Mouse (Mus musculus): Measurements from ENCODE around the gene Vax1. TPM values are rescaled to one million over a fixed set of nuclear protein-coding genes. Genes with fewer than 3 reads are reported as not detected.
A peak's percentile ranks its signal among the peaks of the same experiment; 100 is the strongest.

The Vax1 gene
- polyA plus RNA-seq, 1 experiment from 2014 or later: not detected

GRCm38 (mm10) chr19:59192491-59192890, 22.6 kb upstream of the Vax1 start:
- no peak overlapping the region for H3K4me2 ChIP-seq
- peaks cover 9% of the 10 kb centered on the region for H3K4me1 ChIP-seq
- 2% methylated on average over 2 of the region's 2 CpGs for WGBS
- H3K27ac ChIP-seq (replicated peaks): no peak overlapping the region
- no peaks in the 10 kb centered on the region for H3K9me3 ChIP-seq
- no peaks in the 10 kb centered on the region for H3K36me3 ChIP-seq
- no peak overlapping the region for H3K9ac ChIP-seq
- no peak for ATAC-seq (ENCODE audit: extremely low read depth, insufficient number of reproducible peaks, low FRiP score, low TSS enrichment)
- H3K4me3 ChIP-seq: no peak overlapping the region
- peaks cover 96% of the 10 kb centered on the region for H3K27me3 ChIP-seq (replicated peaks)

GRCm38 (mm10) chr19:59191123-59191505, 21.3 kb upstream of the Vax1 start:
- Histone ChIP-seq H3K4me1 (peaks cover 9% of the 10 kb centered on the region), H3K9ac (no peak overlapping the region), H3K9me3 (no peaks in the 10 kb centered on the region), H3K27me3 (replicated peaks) (peaks cover 95% of the 10 kb centered on the region), H3K36me3 (no peaks in the 10 kb centered on the region), H3K27ac (replicated peaks) (no peak overlapping the region), H3K4me2 (no peak overlapping the region), H3K4me3 (no peak overlapping the region)
- WGBS: 15% methylated on average over 4 of the region's 4 CpGs
- ATAC-seq (ENCODE audit: extremely low read depth, insufficient number of reproducible peaks, low FRiP score, low TSS enrichment): no peak

DNA sequence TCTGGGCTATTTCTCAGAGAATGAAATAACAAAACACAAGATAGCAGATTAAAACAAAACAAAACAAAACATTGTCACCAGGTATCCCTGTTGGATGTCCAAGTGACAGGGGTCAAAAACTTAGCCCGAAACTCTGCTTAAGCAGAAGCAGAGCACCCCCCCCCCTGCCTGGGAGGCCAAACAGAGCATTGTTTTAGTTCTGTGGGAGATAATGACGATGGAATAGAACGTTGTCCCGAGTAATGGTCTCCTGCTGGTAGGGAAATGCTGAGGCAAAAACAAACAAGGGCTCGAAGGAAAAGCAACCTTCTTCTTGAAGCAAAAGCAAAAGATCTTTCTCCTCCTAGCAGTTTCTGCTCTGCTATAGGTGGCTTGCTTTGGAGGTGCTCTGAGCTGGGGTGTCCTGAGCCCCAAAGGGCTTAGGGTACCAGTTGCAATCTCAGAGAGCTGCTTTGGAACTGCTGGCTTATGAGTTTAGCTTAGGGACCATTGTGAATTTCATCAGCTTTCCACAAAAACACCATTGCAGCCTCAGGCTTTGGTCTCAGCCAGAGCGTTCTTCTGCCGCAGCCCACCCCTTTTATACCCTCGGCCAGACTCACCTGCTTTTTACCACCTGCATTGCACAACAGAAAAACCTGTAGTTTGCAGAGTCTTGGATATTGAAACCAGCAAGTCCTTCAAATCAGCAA, 20.7 kb upstream of the Vax1 start:
- Histone ChIP-seq H3K9ac (no peak overlapping the region), H3K36me3 (no peaks in the 10 kb centered on the region), H3K4me1 (peaks cover 9% of the 10 kb centered on the region), H3K9me3 (no peaks in the 10 kb centered on the region), H3K4me2 (no peak overlapping the region), H3K27me3 (replicated peaks) (peaks cover 95% of the 10 kb centered on the region), H3K27ac (replicated peaks) (no peak overlapping the region), H3K4me3 (no peak overlapping the region)
- WGBS: under 1% methylated on average over 8 of the region's 8 CpGs
- ATAC-seq (ENCODE audit: extremely low read depth, insufficient number of reproducible peaks, low FRiP score, low TSS enrichment): no peak

DNA sequence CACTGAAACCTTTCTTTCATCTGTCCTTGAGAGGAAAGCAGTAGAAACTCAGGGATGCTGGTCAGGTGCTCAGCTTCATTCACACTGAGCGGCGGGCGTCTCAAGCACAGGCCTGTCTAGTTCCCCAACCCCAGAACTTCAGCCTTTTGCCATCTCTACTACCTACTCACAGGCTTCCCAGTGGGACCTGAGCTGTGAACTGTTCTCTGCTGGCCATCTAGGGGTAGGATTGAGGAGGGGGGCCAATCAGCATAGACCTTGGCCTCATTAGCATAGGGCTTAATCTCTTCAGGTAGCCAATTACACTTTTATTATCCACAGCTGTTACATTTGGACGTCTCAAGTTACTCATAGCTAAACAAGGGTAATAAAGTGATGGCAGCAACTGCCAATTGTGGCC, 19.1 kb upstream of the Vax1 start:
- no peak overlapping the region for H3K4me3 ChIP-seq
- no peak overlapping the region for H3K9ac ChIP-seq

GRCm38 (mm10) chr19:59184000-59184399, 14.1 kb upstream of the Vax1 start:
- Histone ChIP-seq H3K4me2 (no peak overlapping the region), H3K27me3 (replicated peaks) (peaks cover 87% of the 10 kb centered on the region), H3K27ac (replicated peaks) (no peak overlapping the region), H3K9me3 (no peaks in the 10 kb centered on the region), H3K9ac (no peak overlapping the region), H3K4me3 (no peak overlapping the region), H3K36me3 (no peaks in the 10 kb centered on the region), H3K4me1 (peaks cover 8% of the 10 kb centered on the region; the same call in 1 of the 2 replicates)
- 24% methylated on average over 3 of the region's 3 CpGs for WGBS
- no peak for ATAC-seq (ENCODE audit: extremely low read depth, insufficient number of reproducible peaks, low FRiP score, low TSS enrichment)

More for the DNA sequence above, 19.1 kb upstream of the Vax1 start:
- peaks cover 92% of the 10 kb centered on the region for H3K27me3 ChIP-seq (replicated peaks)
- H3K4me2 ChIP-seq: no peak overlapping the region
- no peak for ATAC-seq (ENCODE audit: extremely low read depth, insufficient number of reproducible peaks, low FRiP score, low TSS enrichment)
- H3K9me3 ChIP-seq: no peaks in the 10 kb centered on the region
- no peak overlapping the region for H3K27ac ChIP-seq (replicated peaks)
- H3K36me3 ChIP-seq: no peaks in the 10 kb centered on the region
- H3K4me1 ChIP-seq: peaks cover 7% of the 10 kb centered on the region
- WGBS: 19% methylated on average over 4 of the region's 4 CpGs

DNA sequence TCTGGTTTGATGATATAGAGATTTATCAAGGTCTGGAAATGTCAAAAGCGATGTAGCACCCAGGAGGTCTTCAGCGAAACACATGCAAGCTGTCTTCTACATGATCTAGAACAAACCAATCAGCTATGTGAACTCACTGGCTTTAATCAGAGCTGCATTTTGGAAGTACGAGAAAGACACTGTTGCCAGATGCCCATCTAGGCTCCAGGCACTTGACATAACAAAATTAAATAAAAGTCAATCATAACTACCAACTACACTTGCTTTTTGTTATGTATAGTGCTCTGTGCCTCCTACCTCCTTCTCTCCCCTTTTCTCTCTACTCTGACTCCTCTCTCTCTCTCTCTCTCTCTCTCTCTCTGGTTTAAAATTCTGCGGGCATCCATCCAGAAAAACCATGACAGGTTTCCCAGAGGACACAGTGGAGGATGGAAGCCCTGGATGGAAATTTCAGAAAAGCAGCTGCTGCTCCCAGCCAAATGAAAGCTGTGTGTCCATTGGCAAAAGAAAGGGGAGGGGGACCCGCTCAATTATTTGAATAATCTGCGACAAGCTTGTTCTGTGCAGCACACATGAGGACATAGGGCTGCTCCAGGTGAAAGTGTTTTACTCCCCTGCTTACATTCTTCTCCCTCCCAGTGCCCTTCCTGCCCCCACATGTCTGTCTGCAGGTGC, 3.6 kb upstream of the Vax1 start:
- peaks cover 29% of the 10 kb centered on the region for H3K4me1 ChIP-seq
- H3K27ac ChIP-seq (replicated peaks): no peak overlapping the region
- no peak for ATAC-seq (ENCODE audit: extremely low read depth, insufficient number of reproducible peaks, low FRiP score, low TSS enrichment)
- WGBS: 15% methylated on average over 6 of the region's 6 CpGs
- no peak overlapping the region for H3K9ac ChIP-seq
- H3K27me3 ChIP-seq (replicated peaks): peaks cover 99% of the 10 kb centered on the region
- H3K4me2 ChIP-seq: no peak overlapping the region
- no peaks in the 10 kb centered on the region for H3K9me3 ChIP-seq
- no peaks in the 10 kb centered on the region for H3K36me3 ChIP-seq
- no peak overlapping the region for H3K4me3 ChIP-seq

DNA sequence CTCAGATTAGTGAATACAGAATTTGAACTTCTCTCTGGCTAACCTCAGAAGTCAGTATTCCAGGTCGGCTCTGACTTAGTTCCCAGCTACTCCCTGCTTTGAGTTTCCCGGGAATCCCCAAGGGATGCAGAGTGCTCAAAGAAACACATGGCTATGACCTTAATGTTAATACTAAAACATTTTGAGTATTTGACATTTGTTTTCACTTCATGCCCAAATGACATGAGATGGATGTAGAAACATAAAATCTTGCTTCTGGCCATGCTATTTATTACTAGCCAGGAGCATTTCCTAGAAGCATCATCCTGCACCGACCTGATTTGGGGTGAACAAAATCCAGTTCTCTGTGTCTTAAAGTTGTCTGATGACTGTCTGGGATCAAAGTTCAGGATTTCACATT, 2.9 kb upstream of the Vax1 start:
- no peak overlapping the region for H3K9ac ChIP-seq
- no peaks in the 10 kb centered on the region for H3K36me3 ChIP-seq
- H3K27me3 ChIP-seq (replicated peaks): peaks cover 99% of the 10 kb centered on the region
- no peak overlapping the region for H3K4me3 ChIP-seq
- ATAC-seq (ENCODE audit: extremely low read depth, insufficient number of reproducible peaks, low FRiP score, low TSS enrichment): no peak
- peaks cover 29% of the 10 kb centered on the region for H3K4me1 ChIP-seq
- no peak overlapping the region for H3K27ac ChIP-seq (replicated peaks)
- 3% methylated on average over 3 of the region's 3 CpGs for WGBS
- H3K4me2 ChIP-seq: no peak overlapping the region
- H3K9me3 ChIP-seq: no peaks in the 10 kb centered on the region

DNA sequence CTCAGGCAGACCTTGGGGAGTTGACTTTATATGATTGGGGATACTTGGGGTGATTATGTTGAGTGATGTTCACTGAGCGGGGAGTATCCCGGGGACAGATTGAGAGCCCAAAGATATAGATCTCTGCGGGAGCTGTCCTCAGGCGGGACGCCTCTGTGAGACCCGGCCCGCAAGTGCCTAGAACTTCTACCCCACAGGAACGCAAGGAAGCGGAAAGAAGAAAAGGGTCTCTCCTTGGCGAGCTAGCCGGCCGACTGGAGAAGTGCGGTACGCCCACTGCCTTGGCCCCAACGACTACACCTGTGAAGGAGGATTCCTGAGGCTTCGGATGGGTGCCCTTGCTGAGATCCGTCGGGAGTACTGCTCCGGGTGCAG, 2.0 kb upstream of the Vax1 start:
- Histone ChIP-seq H3K9me3 (no peaks in the 10 kb centered on the region), H3K4me3 (peak overlapping the region; percentile 22)
- WGBS: under 1% methylated on average over 19 of the region's 19 CpGs

DNA sequence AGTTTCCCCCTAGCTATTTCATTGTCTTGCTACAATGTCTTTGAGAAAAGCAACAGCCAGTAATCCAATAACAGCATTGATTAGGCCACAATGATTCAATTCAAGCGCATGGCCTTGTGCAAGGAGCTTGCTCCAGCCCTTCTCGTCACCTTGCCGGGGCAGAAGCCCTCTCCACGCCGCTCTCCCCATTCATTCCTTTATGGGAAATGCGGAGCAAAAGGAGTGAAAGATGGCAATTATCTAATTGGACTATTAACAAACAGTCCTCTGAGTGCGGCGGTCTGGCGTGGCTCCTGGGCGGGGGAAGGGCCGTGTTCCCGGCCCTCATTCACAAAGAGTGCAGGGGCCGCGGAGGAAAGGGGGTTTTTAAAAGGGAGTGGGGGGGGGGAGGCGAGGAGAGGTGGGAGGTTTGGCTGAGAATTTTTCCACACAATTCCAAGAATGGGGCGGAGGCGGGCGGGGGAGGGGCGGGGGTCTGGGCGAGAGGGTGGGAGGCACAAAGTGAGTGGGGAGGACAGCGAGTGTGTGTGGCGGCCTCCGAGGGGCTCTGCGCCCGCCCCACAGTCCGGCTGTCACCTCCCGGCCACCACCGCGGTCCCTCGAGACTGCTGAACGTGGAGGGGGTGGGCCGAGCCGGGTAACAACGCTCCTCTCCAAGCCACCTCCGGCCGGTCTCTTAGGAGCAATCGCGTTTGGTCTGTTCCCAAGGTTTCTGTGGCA, 1.5 kb upstream of the Vax1 start:
- Histone ChIP-seq H3K36me3 (no peaks in the 10 kb centered on the region), H3K4me3 (peak overlapping the region; percentile 22), H3K9ac (no peak overlapping the region), H3K9me3 (no peaks in the 10 kb centered on the region), H3K27ac (replicated peaks) (no peak overlapping the region), H3K4me2 (peak overlapping the region; percentile 36), H3K4me1 (peaks cover 36% of the 10 kb centered on the region), H3K27me3 (replicated peaks) (peaks cover 100% of the 10 kb centered on the region)
- no peak for ATAC-seq (ENCODE audit: extremely low read depth, insufficient number of reproducible peaks, low FRiP score, low TSS enrichment)
- WGBS: under 1% methylated on average over 35 of the region's 38 CpGs

More for the DNA sequence above, 2.0 kb upstream of the Vax1 start:
- Histone ChIP-seq H3K36me3 (no peaks in the 10 kb centered on the region), H3K9ac (no peak overlapping the region), H3K27me3 (replicated peaks) (peaks cover 100% of the 10 kb centered on the region), H3K4me1 (peaks cover 30% of the 10 kb centered on the region), H3K27ac (replicated peaks) (no peak overlapping the region), H3K4me2 (no peak overlapping the region)
- ATAC-seq (ENCODE audit: extremely low read depth, insufficient number of reproducible peaks, low FRiP score, low TSS enrichment): no peak

GRCm38 (mm10) chr19:59170766-59171095, 875 bp upstream of the Vax1 start:
- Histone ChIP-seq H3K9me3 (no peaks in the 10 kb centered on the region), H3K4me1 (peaks cover 41% of the 10 kb centered on the region), H3K27ac (replicated peaks) (no peak overlapping the region), H3K36me3 (no peaks in the 10 kb centered on the region), H3K9ac (no peak overlapping the region), H3K4me2 (peak overlapping the region; percentile 67; the same call in 1 of the 2 replicates), H3K4me3 (peak overlapping the region; percentile 43), H3K27me3 (replicated peaks) (peaks cover 100% of the 10 kb centered on the region)
- no peak for ATAC-seq (ENCODE audit: extremely low read depth, insufficient number of reproducible peaks, low FRiP score, low TSS enrichment)
- WGBS: 2% methylated on average over 6 of the region's 6 CpGs

GRCm38 (mm10) chr19:59169143-59169935, 517 bp downstream of the Vax1 start:
- H3K9ac ChIP-seq: peak overlapping the region; percentile 37; the same call in 1 of the 2 replicates
- H3K4me2 ChIP-seq: peak overlapping the region; percentile 67
- under 1% methylated on average over 65 of the region's 65 CpGs for WGBS
- H3K27me3 ChIP-seq (replicated peaks): peaks cover 100% of the 10 kb centered on the region
- no peak for ATAC-seq (ENCODE audit: extremely low read depth, insufficient number of reproducible peaks, low FRiP score, low TSS enrichment)
- H3K9me3 ChIP-seq: no peaks in the 10 kb centered on the region
- peak overlapping the region; percentile 43 for H3K4me3 ChIP-seq
- H3K36me3 ChIP-seq: no peaks in the 10 kb centered on the region
- H3K4me1 ChIP-seq: peaks cover 41% of the 10 kb centered on the region
- H3K27ac ChIP-seq (replicated peaks): no peak overlapping the region
